Mouse (Mus musculus) erythroblast, embryonic 14.5 days (primary cell): Measurements from ENCODE around the gene Stab2.

Experiments used
- GATA1 ChIP-seq: IDR thresholded peaks from 2 replicates; pipeline ENCODE4 v1.6.1; 2012; ENCODE audit warnings: low read length, inconsistent platforms, mixed read lengths
- TAL1 ChIP-seq: IDR thresholded peaks from 3 replicates; pipeline ENCODE4 v1.6.1; 2012; ENCODE audit warnings: low read length, inconsistent platforms, mixed read lengths

DNA sequence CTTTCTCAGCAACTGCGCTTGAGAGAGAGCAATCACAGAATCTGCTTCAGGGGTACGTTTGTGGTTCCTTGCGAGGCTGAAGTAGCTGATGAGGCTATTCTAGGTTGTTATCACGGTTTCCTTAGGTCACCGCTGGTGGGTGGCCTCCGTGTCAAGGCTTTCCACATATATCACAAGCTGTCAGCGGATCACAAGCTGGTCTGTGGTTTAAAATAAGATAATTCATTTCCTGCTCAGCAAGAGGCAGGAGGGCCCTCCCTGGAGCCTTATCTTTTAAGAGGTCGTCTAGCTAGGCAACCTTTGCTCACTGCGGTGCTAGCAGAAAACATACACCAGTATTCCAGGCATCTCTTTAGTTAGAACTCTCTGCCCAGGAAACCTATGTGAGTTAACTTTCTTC lies 17.2 kb downstream of the Stab2 start:
- TF ChIP-seq GATA1 = no peak
- TF ChIP-seq TAL1 = no peak
